Mouse (Mus musculus) megakaryocyte, adult 5-6 weeks (primary cell): ENCODE results near the gene Prss30. TPM values are rescaled to one million over a fixed set of nuclear protein-coding genes. Genes with fewer than 3 reads are reported as not detected.
A peak's percentile ranks its signal among the peaks of the same experiment; 100 is the strongest.
"Not testable (repeated sequence)": the region's sequence is repeated elsewhere in the genome, so short reads cannot be mapped to it uniquely, and the experiment has no call there.

Source experiments
- ATAC-seq: 2 replicates; pipeline ENCODE4 v1.8.0; 2016; ENCODE audit warnings: mild to moderate bottlenecking, inconsistent platforms; ENCODE audit not compliant: poor library complexity, severe bottlenecking
- total RNA-seq, 2 experiments: library from RNA; stranded (forward) in 1 of 2; stranded (reverse) in 1 of 2; fragments of 153-499, 151-499 nt in 1 of 2; fragments of 221-1000, 200-1000 nt in 1 of 2; gene quantifications; 2 replicates each; pipeline versions ENCODE4 v1.2.3 to v1.2.4; 2015 to 2017

Gene Prss30
- total RNA-seq, 2 experiments from 2014 or later, result 1.2 to 2.5 TPM

DNA sequence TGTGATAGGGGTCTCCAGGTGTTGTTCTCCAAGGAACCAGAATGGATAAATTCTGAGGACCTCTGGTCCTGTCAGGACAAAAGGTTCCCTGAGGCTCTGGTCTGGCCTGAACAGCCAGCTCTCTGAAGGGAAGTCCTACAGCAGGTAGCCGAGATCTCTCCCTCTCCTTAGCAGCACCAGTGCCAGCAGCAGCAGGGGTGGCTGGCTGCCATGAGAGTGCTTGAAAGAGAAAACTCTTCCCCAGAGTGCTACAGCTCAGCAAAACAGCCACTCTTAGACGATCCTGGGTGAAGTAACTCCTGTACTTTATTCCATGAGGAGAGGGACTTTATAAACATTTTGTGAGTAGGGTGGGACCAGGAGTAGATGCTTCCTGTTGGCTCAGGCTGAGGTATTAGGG, 9.4 kb upstream of the Prss30 start:
- no peak for ATAC-seq

DNA sequence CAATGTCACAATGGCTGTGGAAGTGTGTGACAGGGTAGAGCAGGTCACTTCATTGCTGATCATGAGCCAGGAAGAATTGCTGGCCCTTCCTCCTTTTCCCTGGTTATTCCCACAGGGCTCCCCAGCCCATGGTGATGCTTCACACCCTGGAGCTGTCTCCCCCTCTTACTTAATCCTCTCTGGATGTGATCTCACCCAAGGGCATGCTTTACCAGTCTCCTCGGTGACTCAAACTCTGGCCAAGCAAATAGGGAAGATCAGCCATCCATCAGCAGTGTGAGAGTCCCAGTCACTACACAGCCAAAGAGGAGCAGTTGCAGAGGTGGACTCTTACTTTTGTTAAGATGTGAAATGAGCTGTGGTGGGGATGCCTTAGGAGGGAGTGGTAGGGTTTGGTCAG, 4.6 kb upstream of the Prss30 start:
- no peak for ATAC-seq

DNA sequence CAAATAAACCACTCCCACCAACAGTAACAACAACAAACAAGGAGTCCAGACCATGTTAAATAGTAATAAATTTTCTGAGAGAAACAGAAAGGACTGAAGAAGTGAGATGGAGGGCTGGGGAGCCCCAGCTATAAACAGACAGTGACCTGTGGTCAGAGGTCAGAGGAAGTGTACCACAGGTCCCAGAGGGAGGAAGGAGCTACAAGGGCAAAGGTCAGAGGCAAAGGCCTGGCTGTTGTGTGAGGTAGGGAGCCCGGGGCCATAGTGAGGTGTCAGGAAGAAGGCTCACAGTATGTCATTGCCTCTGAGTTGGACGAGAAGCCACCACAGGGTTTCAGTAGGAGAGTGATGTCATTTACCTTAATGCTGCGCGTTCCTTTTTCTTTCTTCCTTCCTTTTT, 2.5 kb upstream of the Prss30 start:
- peak; percentile 57; the same call in 1 of the 2 replicates for ATAC-seq

DNA sequence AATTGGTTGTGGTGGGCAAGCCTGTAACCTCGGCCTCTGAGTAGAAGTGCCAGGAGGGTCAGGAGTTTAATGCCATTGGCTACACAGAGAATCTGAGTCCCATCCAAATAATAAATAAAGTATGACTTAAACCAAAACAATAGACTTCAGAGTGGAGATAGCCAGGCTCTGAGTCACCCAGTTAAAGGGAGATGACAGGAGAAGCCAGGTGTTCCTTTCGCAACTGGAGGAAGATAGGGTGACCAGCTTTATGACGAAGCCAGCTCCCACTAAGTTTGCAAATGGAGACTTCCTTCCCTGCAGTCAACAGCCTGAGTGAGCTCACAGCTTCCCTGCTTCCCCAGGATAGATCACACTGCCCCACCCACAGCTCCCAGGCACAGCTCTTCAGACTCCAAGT, 895 bp downstream of the Prss30 start:
- ATAC-seq, result no peak

DNA sequence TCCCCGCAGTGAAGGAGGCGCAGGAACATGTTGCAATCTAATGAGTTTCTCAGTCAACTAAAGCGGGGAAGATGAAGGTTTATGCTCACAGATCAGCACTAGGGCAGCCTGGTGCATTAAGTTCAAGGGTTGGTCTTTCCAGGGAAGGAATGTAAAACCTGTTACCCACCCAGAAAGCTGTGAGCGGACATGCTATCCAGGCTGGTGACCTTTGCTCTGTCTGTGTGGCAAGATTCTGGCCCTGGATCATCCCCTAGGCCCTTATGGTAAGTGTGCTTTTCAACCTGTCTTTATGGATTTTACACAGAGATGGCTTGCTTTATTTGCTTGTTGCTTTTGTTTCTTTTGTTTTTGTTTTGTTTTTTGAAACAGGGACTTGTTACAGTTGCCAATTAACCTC, 3.7 kb downstream of the Prss30 start:
- ATAC-seq, result no peak

DNA sequence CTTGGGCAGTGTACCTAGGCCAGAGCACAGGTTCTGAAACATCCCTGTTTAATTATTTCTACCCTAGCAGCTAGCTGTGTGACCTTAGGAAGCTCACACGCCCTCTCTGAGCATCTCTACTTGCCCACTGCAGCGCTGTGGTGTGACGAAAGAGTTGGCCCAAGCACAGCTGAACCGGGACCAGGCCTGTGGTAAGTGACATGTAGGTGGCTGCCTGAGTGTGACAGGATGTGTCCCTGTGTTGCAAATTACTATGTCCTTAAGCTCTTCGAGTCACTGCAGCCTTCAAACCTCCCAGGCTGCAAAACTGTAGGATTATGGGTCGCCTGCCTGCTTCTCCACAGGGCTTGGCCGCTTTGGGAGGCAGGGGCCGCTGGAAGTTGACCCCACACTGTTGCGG, 9.1 kb downstream of the Prss30 start:
- ATAC-seq, result no peak

DNA sequence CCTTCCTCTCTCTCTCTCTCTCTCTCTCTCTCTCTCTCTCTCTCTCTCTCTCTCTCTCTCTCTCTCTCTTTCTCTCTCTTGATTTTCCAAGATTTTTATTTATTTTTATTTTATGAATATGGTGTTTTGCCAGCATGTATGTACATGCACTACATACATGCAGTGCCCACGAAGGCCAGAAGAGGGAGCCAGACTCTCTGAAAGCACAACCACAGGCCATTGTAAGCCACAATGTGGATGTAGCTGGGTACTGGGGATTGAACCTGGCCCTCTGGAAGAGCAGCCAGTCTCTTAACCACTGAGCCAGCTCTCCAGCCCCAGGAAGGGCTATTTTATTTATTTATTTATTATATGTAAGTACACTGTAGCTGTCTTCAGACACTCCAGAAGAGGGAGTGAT, 11.1 kb downstream of the Prss30 start:
- peak; percentile 50 for ATAC-seq

DNA sequence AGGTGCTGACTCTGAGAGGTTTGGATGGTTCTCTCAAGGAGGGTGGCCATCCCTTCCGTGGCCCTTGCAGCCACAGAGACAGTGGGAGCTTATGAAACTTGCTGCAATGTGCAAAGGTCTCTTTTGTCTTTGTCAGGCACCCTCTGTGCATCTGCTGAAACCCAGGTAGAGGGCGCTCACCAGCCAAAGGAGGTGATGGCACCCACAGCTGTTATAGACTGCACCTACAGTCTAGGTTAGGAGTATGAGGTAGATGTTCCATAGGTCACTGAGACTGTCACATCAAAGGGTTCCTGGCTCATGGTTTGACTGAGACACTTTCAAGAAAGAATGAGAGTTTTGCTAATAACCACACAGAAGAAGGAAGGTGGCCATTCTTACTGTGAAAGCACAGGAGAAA, 11.6 kb downstream of the Prss30 start:
- no peak for ATAC-seq

DNA sequence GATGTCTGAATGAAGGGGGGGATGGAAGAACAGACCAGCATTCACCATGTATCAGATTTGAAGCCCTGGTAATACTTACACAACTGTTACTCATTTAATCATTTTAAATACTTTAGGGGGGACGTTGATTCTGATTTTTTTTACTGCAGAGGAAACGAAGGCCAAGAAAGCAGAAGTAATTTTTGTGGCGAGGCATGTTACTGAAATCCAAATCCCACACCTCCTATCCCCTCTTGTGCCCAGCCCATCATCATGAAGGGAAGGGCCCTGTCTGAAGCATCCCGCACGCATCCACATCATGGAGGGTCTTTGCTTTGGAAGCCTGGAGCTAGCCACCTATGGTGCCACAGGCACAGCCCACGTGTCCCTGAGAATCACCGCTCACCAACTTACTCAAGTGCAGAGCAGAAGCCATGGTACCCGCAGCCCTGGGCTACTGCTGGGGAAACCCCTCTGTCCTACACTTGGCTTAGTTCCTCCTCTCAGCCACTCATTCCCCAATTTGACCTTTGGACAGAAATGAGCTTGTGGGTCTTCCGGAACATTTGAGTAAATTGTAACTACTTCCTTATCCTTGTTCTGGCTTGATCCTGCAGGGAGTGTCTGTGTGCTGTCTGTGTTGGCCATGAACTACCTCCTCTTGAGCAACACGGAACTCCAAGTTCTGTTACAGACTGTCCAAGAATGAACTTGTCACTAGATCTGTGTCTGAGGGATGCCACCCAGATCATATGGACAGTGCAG, 13.5 kb downstream of the Prss30 start:
- ATAC-seq, result peak; percentile 87

DNA sequence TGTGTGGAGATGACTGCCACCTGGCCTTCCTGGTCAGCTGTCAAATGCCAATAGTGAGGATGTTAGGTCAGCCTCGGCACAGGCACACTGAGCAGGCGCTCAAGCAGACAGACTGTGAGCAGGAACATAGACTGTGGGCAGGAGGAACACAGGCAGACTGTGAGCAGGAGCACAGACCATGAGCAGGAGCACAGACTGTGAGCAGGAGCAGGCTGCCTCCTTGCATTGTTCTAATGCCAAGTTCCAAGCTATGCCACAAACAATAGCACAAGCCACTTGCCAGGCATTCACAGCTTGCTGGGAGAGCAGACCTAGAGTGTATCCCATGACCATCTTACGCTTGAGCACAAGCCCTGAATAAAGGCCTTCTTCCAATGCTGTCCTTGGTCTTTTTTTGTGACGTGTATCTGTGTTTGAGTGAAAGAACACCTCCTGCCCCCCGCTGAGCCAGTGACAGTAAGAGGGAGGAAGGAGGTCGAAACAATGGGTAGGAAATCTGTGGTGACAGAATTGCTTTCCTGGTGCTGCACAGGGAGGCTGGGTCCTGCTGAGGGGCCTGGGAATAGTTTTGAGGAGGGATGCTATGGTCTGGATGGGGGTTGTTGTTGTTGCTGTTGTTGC, 14.5 kb downstream of the Prss30 start:
- no peak for ATAC-seq

DNA sequence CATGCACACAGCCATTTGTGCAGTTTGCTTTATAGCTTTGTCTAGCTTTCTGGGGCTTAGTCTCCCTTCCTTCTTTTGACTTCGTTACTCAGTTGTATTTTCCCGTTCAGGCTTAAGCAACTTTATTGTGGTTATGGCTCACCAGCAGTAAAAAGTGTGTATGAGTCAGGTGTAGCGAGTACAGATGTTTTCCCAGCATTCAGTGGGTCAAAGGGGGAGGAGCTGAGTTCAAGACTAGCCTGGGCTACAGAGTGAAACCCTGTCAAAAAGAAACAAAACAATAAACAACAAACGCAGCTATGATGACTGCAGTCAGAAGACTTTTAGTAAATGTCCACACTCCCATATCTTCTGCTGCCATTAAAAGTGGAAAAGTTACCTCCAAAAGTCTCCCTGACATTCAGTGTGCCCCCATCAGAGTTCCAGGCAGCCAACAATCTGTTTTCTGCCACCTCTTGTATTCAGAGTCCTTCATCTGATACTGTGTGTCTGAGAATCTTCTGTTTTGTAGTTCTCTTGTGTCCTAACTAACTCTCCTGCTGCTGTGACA, 18.7 kb downstream of the Prss30 start:
- ATAC-seq, result no peak

DNA sequence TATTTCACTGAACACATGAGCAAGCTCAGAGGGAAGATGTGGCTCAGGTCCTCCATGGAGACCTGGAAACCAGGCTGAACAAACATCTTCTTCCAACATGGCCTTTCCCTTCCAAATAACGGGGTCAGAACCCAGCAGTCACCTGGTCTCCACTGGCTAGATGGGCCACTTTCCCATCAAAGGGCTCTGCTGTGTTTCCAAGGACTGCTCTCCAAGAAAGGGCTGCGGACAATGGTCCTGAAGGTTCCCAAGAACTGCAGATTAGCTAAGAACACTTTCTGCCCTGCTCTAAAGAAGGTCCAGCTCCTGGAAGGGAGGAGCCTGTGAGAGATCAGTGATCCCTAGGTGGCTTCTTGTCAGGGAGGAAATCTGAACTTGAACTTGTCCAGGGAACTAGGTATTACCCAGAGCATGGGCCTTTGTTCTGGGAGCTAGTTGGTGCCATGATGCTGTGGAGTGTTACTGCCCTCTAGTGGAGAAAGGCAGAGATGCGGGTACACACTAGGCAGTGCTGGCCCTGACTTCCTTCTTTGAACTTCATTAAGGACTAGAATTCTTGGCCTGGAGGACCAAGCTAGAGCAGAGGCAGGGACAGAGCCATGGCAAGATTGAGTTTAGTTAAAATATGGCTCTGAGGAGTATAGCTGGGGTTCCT, 20.2 kb downstream of the Prss30 start:
- ATAC-seq, result peak; percentile 85

DNA sequence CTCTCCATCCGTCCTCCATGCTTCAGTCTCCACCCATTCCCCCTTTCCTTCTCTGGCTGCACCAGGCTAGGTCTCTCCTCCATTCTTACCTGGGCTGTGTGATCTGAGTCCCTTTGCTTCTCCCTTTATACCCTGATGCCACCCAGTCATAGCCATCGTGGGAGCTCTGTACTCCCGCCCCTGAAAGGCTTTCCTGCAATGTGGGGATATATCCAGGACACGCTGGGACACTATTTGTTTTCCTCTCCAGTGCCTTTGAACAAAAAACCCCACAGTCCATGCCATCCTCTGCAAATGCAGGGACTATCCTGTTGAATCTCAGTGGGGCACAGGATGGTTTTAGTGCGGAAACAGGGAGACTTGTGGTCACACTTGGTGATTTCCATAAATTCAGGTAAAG, 25.2 kb downstream of the Prss30 start, which contains the start of gene Sbpl:
Gene Sbpl, minus strand, starts transcription at position 101 of the 400 bp plus-strand sequence.
- ATAC-seq, result no peak

DNA sequence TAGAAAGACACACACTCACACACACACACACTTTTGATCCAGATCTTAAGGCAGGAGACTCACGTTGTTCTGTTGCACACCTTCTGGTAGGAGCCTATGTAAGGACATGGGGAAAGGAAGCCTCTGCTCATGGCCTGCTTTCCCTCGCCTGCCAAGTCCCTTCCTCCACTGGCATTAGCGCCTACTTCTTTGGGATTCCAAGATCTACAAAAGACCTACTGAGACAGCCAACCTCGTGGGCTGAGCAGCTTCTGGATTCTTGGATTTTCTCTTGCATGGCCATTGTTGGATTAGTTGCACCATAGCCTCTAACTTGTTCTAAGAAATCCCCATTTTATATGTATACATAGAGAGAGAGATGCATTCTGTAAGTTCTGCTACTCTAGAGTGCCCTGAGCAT, 29.5 kb downstream of the Prss30 start:
- ATAC-seq, result not testable (repeated sequence)

DNA sequence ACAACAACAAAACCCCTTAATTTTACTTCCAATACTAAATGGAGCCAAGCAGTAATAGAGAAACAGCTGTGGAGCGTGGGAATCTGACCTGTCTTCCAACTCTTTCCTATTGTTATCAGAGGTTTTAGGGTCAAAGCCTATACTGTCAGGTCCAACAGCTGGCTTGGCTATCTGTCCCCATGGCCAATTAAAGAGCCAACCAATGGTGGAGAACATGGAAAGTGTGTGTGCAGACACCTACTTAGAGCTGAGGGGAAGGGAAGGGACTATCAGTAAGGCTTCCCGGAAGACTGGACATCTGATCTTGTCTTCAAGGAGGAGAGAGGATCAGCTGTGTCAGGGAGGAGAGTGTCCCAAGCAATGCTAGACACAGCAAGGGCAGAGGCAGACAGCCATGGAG, 31.3 kb downstream of the Prss30 start:
- ATAC-seq, result no peak

DNA sequence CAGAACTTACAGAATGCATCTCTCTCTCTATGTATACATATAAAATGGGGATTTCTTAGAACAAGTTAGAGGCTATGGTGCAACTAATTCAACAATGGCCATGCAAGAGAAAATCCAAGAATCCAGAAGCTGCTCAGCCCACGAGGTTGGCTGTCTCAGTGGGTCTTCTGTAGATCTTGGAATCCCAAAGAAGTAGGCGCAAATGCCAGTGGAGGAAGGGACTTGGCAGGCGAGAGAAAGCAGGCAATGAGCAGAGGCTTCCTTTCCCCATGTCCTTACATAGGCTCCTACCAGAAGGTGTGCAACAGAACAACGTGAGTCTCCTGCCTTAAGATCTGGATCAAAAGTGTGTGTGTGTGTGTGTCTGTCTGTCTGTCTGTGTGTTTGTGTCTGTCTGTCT, 32.9 kb downstream of the Prss30 start:
- not testable (repeated sequence) for ATAC-seq

DNA sequence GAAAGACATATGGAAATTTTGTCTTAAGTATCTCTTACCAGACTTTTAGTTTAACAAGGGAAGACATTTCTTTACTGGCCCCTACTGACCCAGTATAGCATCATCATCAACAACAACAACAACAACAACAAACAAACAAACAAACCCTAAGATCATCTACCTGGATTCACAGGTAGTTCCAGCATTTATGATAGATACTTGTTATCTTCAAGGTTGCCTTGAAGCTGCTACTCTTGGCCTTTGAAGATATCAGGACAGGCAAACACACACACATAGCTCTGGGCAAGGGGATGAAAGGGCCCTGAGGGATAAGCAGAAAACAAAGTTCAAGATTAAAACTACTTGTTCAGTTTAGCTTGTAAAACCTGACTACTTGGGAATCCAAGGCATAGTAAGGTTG, 39.0 kb downstream of the Prss30 start, which contains the start of gene Sbp:
Gene Sbp, plus strand, starts transcription at position 301 of the 400 bp plus-strand sequence.
- no peak for ATAC-seq

DNA sequence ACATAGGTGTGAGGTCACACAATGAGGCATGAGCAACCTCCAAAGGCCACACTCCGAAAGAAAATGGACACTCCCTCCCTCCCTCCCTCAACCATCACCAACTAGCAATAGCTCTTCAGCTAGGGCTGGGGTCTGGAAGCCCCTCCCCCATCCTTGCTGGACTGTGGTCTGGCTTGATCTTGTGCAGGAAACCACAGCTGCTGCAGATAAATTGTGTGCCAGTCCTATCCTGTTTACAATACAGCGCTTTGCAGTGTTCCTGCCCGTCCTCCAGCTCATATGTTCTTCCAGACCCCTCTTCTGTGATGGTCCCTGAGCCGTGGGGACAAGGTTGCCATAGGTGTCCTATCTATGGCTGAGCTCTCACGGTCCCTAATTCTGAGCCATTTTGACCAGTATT, 49.2 kb downstream of the Prss30 start:
- no peak for ATAC-seq

DNA sequence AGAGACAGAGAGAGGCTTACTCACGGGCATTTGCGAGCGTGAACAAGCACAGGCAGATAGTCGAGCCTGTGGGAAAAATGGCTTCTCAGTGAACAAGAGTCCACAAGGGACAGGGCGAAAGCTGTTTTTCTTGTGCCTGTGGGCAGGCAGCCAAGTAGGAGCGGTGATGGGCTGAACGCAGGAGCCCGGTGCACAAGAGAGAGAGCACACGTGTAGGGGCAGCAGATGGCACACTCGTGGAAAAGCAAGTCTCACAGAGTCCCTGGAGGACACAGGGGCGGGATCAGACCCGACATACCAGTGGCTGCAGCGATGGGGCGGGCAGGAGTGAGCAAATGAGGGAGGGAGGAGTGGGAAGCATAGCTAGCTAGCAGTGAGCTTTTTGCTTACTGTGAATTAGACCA, 55.3 kb downstream of the Prss30 start:
- ATAC-seq, result 0 out of 2 replicates have a peak, but pooled peaks have one; percentile 41

DNA sequence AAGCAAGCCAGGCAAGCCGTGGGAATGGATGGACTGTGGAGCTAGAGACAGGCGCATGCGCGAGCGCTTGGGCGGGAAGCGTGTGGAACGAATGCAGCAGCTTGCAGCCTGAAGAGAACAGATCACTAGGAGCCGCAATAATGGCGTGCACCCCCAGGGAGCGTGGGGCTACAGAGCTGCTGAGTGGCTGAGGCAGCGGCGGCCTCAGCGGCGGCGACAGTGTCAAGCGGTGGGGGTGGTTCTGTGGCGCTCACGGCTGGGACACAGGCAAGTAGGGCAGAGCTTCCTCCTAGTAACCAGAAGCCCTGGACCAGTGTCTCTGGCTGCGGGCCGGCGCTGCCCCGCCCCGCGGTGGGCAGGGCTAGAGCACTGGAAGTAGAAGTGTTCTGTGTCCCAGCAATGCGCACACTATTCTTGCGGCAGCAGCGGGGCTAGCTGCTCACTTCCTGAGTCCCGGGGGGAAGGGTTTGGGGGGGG, 55.8 kb downstream of the Prss30 start:
- ATAC-seq, result peak; percentile 99
